Mouse (Mus musculus) intestine, embryonic 14.5 days (tissue): ENCODE data around the gene Bckdhb. TPM values are rescaled to one million over a fixed set of nuclear protein-coding genes. Genes with fewer than 3 reads are reported as not detected.

Source experiments
- ATAC-seq: fragments of 200-750 bp; cut with Nextera tagmentation; replicated peaks from 2 replicates; pipeline ENCODE4 v1.8.0; 2017; ENCODE audit warnings: low read depth, moderate number of reproducible peaks, moderate TSS enrichment, moderate library complexity; ENCODE audit not compliant: low FRiP score, low TSS enrichment
- DNase-seq: peaks from one replicate; pipeline ENCODE4 v3.0.0-alpha.2; 2018; ENCODE audit warnings: low spot score
- H3K27ac ChIP-seq: fragments of 300-500 bp; sonication (generic); 2 replicates; pipeline ENCODE4 v1.5.1; 2014; ENCODE audit warnings: low read depth, mild to moderate bottlenecking, control low read depth
- H3K27me3 ChIP-seq: fragments of 300-500 bp; sonication (generic); replicated peaks from 2 replicates; pipeline ENCODE4 v1.6.1; 2014; ENCODE audit warnings: low read length, control low read depth; ENCODE audit not compliant: control insufficient read depth, insufficient read depth
- H3K36me3 ChIP-seq: fragments of 300-500 bp; sonication (generic); 2 replicates; pipeline ENCODE4 v1.6.1; 2014; ENCODE audit warnings: low read length, control low read depth; ENCODE audit not compliant: control insufficient read depth, insufficient read depth
- H3K4me1 ChIP-seq: fragments of 300-500 bp; sonication (generic); replicated peaks from 2 replicates; pipeline ENCODE4 v1.6.1; 2014; ENCODE audit warnings: low read length, control low read depth, mixed read lengths; ENCODE audit not compliant: control insufficient read depth, insufficient read depth
- H3K4me2 ChIP-seq: fragments of 300-500 bp; sonication (generic); 2 replicates; pipeline ENCODE4 v1.6.1; 2014; ENCODE audit warnings: low read length
- H3K4me3 ChIP-seq: fragments of 300-500 bp; sonication (generic); 2 replicates; pipeline ENCODE4 v1.5.1; 2014; ENCODE audit warnings: low read depth, low read length, control low read depth, mixed read lengths
- H3K9ac ChIP-seq: fragments of 300-500 bp; sonication (generic); 2 replicates; pipeline ENCODE4 v1.6.1; 2014; ENCODE audit warnings: mild to moderate bottlenecking, low read length
- H3K9me3 ChIP-seq: fragments of 300-500 bp; sonication (generic); 2 replicates; pipeline ENCODE4 v1.6.1; 2016; ENCODE audit warnings: low read length, control low read depth; ENCODE audit not compliant: control insufficient read depth
- WGBS: fragments of 180-500 bp; shearing (Covaris S2); extraction: QIAGEN DNeasy Blood & Tissue Kit; methylation state at CpG from one replicate; pipeline ENCODE4 v1.1.7; 2014; 5-methylcytosine and 5-hydroxymethylcytosine counted together
- polyA plus RNA-seq: library from polyadenylated mRNA; unstranded; fragments of >200 nt; fragmentation: Nextera tagmentation; extraction: Ambion mirVana; gene quantifications from 2 replicates; pipeline ENCODE4 v1.2.1, GENCODE M21; 2014

Gene Bckdhb
- polyA plus RNA-seq, 1 experiment from 2014 or later = 35.8 TPM

DNA sequence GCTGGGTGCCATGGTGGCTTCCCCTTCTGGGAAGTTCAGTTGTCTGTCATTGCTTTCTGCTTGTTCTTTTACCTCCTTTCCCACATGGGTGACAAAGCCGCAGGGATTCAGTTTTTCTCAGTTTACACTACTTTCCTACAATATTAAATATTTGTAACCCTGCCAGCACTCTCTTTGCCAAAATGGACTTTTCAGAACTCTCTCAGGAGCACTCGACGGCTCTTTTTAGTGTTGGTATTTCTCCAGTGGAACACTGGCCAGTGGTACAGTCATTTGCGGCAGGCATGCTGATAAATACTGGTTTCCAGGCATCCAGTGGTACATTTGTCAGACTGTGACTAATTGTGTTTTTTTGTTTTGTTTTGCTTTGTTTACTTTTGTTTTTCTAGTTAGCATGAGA, 139.2 kb downstream of the Bckdhb start:
- Histone ChIP-seq H3K4me3 (no peak overlapping the region), H3K4me2 (no peak overlapping the region), H3K36me3 (no peaks in the 10 kb centered on the region), H3K27ac (no peak overlapping the region), H3K27me3 (no peaks in the 10 kb centered on the region), H3K9me3 (no peaks in the 10 kb centered on the region), H3K9ac (no peak overlapping the region), H3K4me1 (no peaks in the 10 kb centered on the region)
- ATAC-seq (no peak), DNase-seq (no peak)
- 75% methylated on average over 4 of the region's 4 CpGs for WGBS

DNA sequence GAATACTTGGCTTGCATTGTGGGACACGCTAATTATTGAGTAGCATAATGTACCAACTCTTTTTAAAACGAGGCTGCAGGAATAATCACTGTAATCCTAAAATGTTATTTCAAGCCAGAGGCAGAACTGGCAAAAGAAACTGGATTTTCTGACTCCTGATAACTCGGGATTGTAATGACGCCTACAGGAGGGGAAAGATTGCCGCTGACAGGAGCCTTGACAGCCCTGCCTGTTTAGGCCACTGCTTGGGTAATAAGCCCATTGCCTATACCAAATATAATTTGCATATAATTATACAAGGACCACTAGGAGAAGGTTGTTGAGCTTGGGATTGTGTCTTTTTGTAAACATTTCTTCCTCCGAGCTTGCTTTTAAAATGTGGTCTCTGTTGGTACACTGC, 145.3 kb downstream of the Bckdhb start:
- 76% methylated on average over 6 of the region's 6 CpGs for WGBS
- Histone ChIP-seq H3K9ac (no peak overlapping the region), H3K4me1 (no peaks in the 10 kb centered on the region), H3K27ac (no peak overlapping the region), H3K4me3 (no peak overlapping the region), H3K4me2 (no peak overlapping the region), H3K27me3 (no peaks in the 10 kb centered on the region), H3K9me3 (no peaks in the 10 kb centered on the region), H3K36me3 (no peaks in the 10 kb centered on the region)
- ATAC-seq = no peak
- DNase-seq = no peak

DNA sequence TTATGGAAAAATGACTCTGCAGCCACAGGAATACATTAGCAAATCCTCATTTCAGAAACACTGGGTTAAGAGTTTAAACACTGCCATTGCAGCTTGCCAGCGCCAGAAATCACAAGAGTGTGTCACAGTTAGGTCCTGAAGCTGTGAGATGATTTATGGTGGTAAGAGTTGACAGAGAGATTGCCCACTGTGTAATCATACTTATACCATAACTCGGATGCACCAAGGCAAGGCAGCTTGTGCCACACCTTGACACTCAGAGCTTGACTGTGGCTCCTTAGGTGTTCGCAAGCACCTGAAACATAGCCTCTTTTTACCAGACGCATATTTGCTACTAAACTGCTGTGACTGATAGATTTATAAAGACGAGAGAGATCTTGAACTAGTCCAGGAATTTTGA, 145.8 kb downstream of the Bckdhb start:
- Histone ChIP-seq H3K27me3 (no peaks in the 10 kb centered on the region), H3K9ac (no peak overlapping the region), H3K9me3 (no peaks in the 10 kb centered on the region), H3K36me3 (no peaks in the 10 kb centered on the region), H3K4me3 (no peak overlapping the region), H3K4me1 (no peaks in the 10 kb centered on the region), H3K27ac (no peak overlapping the region), H3K4me2 (no peak overlapping the region)
- WGBS = 66% methylated on average over 5 of the region's 5 CpGs
- DNase-seq (no peak), ATAC-seq (no peak)

DNA sequence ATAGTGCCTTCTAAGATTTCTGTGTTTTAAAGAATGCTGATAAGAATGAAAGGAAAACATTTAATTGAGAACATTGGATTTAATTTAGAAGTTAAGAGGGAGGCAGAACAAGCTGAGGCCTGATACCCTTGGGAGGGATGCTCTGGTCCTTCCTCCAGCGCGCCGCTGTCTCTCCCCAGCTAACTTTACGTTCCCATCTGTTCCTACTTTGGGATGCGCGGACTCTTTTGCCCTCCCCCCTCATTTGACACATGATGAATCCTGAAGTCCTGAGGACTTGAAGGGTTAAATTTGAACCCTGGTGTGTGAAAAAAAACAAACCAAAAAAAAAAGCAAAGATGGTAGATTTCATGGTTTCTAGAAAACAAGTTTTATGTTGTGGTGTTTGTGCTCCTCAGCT, 147.6 kb downstream of the Bckdhb start:
- DNase-seq = no peak

DNA sequence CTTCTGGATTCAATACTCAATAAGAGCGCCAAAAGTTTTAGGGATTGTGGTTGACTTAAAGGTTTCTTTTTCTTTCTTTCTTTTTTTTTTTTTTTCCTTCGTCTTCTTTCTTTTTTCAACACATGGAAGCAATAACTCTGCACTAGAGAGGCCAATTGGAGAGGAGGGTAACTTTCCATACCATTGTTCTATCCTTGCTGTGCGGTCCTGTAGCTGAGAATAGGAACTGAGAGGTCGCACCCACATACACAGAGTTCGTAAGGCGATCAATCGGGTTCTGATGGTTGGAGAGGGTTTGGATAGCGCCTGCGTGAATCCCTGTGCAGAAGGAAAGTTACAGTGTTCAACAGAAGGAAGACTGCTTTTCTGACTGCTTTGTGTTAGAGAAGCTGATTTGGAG, 148.3 kb downstream of the Bckdhb start:
- Histone ChIP-seq H3K9me3 (no peaks in the 10 kb centered on the region), H3K4me3 (no peak overlapping the region), H3K27me3 (no peaks in the 10 kb centered on the region), H3K27ac (no peak overlapping the region), H3K36me3 (no peaks in the 10 kb centered on the region), H3K4me2 (no peak overlapping the region), H3K4me1 (no peaks in the 10 kb centered on the region), H3K9ac (no peak overlapping the region)
- ATAC-seq (no peak), DNase-seq (no peak)
- WGBS = 89% methylated on average over 9 of the region's 9 CpGs

More for the DNA sequence above, 147.6 kb downstream of the Bckdhb start:
- 90% methylated on average over 6 of the region's 6 CpGs for WGBS
- no peak for ATAC-seq
- H3K9ac ChIP-seq = no peak overlapping the region
- H3K27ac ChIP-seq = no peak overlapping the region
- no peak overlapping the region for H3K4me2 ChIP-seq
- no peaks in the 10 kb centered on the region for H3K27me3 ChIP-seq
- no peaks in the 10 kb centered on the region for H3K4me1 ChIP-seq
- no peaks in the 10 kb centered on the region for H3K9me3 ChIP-seq
- H3K36me3 ChIP-seq = no peaks in the 10 kb centered on the region
- H3K4me3 ChIP-seq = no peak overlapping the region

DNA sequence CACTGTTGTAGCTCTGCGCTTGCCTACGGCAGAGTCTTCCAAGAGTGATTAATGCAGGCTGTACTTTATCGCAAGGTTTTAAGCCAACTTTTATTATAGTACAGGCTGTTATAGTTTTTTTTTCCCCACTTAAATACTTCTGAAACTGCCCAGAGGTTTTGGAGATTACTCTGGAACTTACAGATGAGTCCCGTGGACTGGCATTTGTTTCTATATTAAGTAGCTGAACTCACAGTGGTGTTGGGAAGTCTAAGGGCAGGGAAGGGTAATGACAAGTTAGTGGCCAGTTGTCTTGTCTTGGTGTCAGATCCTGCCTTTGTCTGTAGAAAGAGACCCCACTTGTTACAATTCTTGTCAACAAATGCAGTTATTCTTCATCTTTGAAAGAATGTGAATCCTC, 158.6 kb downstream of the Bckdhb start:
- Histone ChIP-seq H3K4me1 (no peaks in the 10 kb centered on the region), H3K9me3 (no peaks in the 10 kb centered on the region), H3K9ac (no peak overlapping the region), H3K4me2 (no peak overlapping the region), H3K36me3 (no peaks in the 10 kb centered on the region), H3K27ac (no peak overlapping the region), H3K4me3 (no peak overlapping the region), H3K27me3 (no peaks in the 10 kb centered on the region)
- ATAC-seq = no peak
- WGBS = 35% methylated on average over 4 of the region's 4 CpGs
- no peak for DNase-seq

DNA sequence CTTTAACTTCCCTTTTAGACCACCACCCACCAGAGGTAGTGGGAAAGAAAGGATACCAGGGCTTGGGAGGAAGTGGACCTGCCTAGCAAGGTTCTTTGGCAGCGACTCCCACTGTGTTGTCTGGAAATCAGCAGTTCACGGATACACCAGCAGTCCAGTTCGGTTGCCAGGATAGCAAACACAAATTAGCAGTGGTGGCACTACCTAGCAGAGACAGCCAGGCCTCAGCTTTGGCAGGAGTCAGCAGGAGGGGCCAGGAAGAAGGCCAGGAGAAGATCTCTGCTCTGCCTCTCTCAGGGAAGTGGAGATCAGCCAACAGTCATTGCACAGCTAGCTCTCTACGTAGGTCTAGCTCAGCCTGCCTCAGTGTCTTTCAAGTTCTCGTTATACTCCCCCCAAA, 159.7 kb downstream of the Bckdhb start:
- Histone ChIP-seq H3K4me2 (no peak overlapping the region), H3K4me3 (no peak overlapping the region), H3K36me3 (no peaks in the 10 kb centered on the region), H3K9ac (no peak overlapping the region), H3K9me3 (no peaks in the 10 kb centered on the region), H3K27me3 (no peaks in the 10 kb centered on the region), H3K27ac (no peak overlapping the region), H3K4me1 (no peaks in the 10 kb centered on the region)
- WGBS = 86% methylated on average over 5 of the region's 5 CpGs
- DNase-seq = no peak
- no peak for ATAC-seq

DNA sequence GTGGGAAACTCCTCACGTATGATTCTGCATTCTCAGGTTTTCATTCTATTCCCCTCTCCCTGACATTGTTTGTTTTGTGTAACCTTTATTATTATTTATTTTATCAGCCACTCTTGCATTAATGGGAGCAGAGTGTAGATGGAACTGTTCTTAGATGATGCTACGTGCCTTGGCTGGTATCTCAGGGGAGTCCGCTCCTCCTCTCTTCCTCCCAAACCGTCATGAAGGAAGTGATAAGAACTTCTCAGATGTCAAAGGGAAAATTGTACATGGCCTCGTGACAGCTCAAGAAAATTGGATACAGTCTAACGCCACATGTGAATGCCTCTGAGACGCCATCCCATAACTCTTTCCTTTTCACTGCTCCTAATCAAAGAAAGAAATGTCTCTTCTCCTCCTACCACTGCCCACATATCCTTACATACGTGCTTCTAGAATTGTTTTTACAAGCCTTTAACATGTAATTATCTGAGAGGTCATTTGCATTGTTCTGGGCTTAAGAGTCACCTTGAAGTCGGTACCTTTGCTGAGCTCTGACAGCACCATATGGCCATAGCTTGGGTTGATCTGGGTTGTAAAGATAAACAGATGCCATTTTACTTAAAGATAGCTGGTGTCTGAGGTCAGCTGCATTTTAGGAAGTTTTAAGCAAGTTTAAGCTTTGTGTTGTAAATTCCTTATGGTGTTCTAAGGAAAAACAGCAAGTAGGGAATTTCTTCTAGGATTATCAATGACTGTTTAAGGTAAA, 165.5 kb downstream of the Bckdhb start:
- Histone ChIP-seq H3K4me3 (no peak overlapping the region), H3K36me3 (no peaks in the 10 kb centered on the region), H3K27me3 (no peaks in the 10 kb centered on the region), H3K4me2 (no peak overlapping the region), H3K27ac (no peak overlapping the region), H3K9me3 (no peaks in the 10 kb centered on the region), H3K4me1 (no peaks in the 10 kb centered on the region), H3K9ac (no peak overlapping the region)
- DNase-seq (no peak), ATAC-seq (no peak)
- WGBS = 67% methylated on average over 9 of the region's 9 CpGs

DNA sequence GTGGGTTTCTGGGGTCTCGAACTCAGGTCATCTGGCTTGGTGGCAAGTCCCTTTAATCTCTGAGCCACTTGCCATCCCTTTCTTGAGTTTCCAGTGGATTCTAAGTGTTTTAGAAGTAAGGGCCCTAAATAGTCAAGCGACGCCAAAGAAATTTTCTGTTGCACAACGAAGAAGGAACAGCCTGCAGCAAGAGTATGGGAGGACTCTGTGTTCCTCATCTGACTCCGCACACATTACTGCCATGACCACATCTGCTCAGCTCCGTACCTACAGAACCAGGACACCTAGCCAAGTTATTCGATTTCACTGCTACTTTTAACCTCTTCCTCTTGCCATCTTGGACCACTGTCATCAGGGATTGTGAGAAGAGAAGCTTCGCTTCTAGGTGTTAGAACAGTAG, 168.0 kb downstream of the Bckdhb start:
- H3K4me1 ChIP-seq = no peaks in the 10 kb centered on the region
- ATAC-seq = no peak

More for the DNA sequence above, 168.0 kb downstream of the Bckdhb start:
- Histone ChIP-seq H3K4me2 (no peak overlapping the region), H3K27me3 (no peaks in the 10 kb centered on the region), H3K36me3 (no peaks in the 10 kb centered on the region), H3K9ac (no peak overlapping the region), H3K4me3 (no peak overlapping the region), H3K27ac (no peak overlapping the region), H3K9me3 (no peaks in the 10 kb centered on the region)
- no peak for DNase-seq
- WGBS = 96% methylated on average over 8 of the region's 8 CpGs
